Mouse (Mus musculus) lung, postnatal 0 days (tissue): ENCODE data around the gene Lgr4. TPM values are rescaled to one million over a fixed set of nuclear protein-coding genes. Genes with fewer than 3 reads are reported as not detected.
A peak's percentile ranks its signal among the peaks of the same experiment; 100 is the strongest.

Experiments used
- ATAC-seq: fragments of 200-750 bp; cut with Nextera tagmentation; 2 replicates; pipeline ENCODE4 v1.8.0; 2017; ENCODE audit warnings: moderate library complexity
- DNase-seq: peaks from one replicate; pipeline ENCODE4 v3.0.0-alpha.2; 2016; ENCODE audit warnings: low spot score
- H3K27ac ChIP-seq: fragments of 300-500 bp; sonication (generic); 2 replicates; pipeline ENCODE4 v1.5.1; 2014; ENCODE audit warnings: antibody characterized with exemption, mild to moderate bottlenecking, low read length, mixed read lengths
- H3K27me3 ChIP-seq: fragments of 300-500 bp; sonication (generic); replicated peaks from 2 replicates; pipeline ENCODE4 v1.6.1; 2014; ENCODE audit warnings: low read length, mixed read lengths; ENCODE audit not compliant: insufficient read depth
- H3K36me3 ChIP-seq: fragments of 300-500 bp; sonication (generic); 2 replicates; pipeline ENCODE4 v1.6.1; 2014; ENCODE audit warnings: low read length, mixed read lengths; ENCODE audit not compliant: insufficient read depth
- H3K4me1 ChIP-seq: fragments of 300-500 bp; sonication (generic); 2 replicates; pipeline ENCODE4 v1.6.1; 2014; ENCODE audit warnings: antibody characterized with exemption, low read depth, low read length, mixed read lengths; ENCODE audit not compliant: insufficient read depth
- H3K4me2 ChIP-seq: fragments of 300-500 bp; sonication (generic); replicated peaks from 2 replicates; pipeline ENCODE4 v1.6.1; 2014; ENCODE audit warnings: low read depth, mild to moderate bottlenecking, low read length, moderate library complexity, mixed read lengths
- H3K4me3 ChIP-seq: fragments of 300-500 bp; sonication (generic); 2 replicates; pipeline ENCODE4 v1.5.1; 2014; ENCODE audit warnings: low read depth, low read length
- H3K9ac ChIP-seq: fragments of 300-500 bp; sonication (generic); replicated peaks from 2 replicates; pipeline ENCODE4 v1.6.1; 2014; ENCODE audit warnings: low read depth, mild to moderate bottlenecking
- H3K9me3 ChIP-seq: fragments of 300-500 bp; sonication (generic); 2 replicates; pipeline ENCODE4 v1.6.1; 2016; ENCODE audit warnings: low read length, mixed read lengths
- CTCF ChIP-seq: IDR thresholded peaks from 2 replicates; pipeline ENCODE4 v1.5.1; 2016; ENCODE audit warnings: antibody characterized with exemption, mild to moderate bottlenecking
- EP300 ChIP-seq: IDR thresholded peaks from 2 replicates; pipeline ENCODE4 v1.6.1; 2016; ENCODE audit warnings: antibody characterized with exemption, mild to moderate bottlenecking, control low read depth
- WGBS: fragments of 180-500 bp; shearing (Covaris S2); extraction: QIAGEN DNeasy Blood & Tissue Kit; methylation state at CpG from one replicate; pipeline ENCODE4 v1.1.7; 2014; 5-methylcytosine and 5-hydroxymethylcytosine counted together
- polyA plus RNA-seq: library from polyadenylated mRNA; unstranded; fragments of >200 nt; fragmentation: Nextera tagmentation; extraction: Ambion mirVana; gene quantifications from 2 replicates; pipeline ENCODE4 v1.2.1, GENCODE M21; 2015

Lgr4 gene
- polyA plus RNA-seq, 1 experiment from 2014 or later: 1.8 TPM

DNA sequence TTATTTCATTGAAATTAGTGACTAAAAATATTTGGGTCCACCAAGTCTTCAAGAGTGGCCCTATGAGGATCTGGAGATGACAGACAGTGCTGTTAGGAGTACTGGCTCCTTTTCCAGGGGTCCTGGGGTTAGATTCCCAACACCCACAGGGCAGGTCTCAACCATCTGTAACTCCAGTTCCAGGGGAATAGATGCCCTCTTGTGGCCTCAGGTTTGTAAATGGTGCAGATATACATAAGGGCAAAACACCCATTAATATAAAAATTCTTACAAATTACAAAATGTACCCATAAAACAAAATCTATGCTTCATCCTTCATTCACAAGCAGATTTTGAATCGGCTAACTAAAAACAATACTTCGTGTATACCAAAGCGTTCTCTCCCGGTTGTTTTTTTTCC lies 27.4 kb upstream of the Lgr4 start:
- ATAC-seq (no peak), DNase-seq (no peak)
- Histone ChIP-seq H3K36me3 (peaks cover 9% of the 10 kb centered on the region; the same call in 1 of the 2 replicates), H3K27ac (no peak overlapping the region), H3K4me3 (peak overlapping the region; percentile 96), H3K9ac (peak overlapping the region; percentile 86), H3K27me3 (no peaks in the 10 kb centered on the region), H3K4me1 (peaks cover 11% of the 10 kb centered on the region; the same call in 1 of the 2 replicates), H3K4me2 (peak overlapping the region; percentile 70), H3K9me3 (no peaks in the 10 kb centered on the region)
- peak; percentile 28 for TF ChIP-seq CTCF
- no peak for TF ChIP-seq EP300
- WGBS: 34% methylated on average over 4 of the region's 4 CpGs

- Histone ChIP-seq H3K4me3 (peak within 1 kb of the TSS; percentile 96), H3K4me2 (peak within 1 kb of the TSS; percentile 70), H3K27ac (peak within 1 kb of the TSS; percentile 93), H3K27me3 (no peaks in the 10 kb centered on the region), H3K36me3 (peaks cover 14% of the 10 kb centered on the region; the same call in 1 of the 2 replicates), H3K4me1 (peaks cover 11% of the 10 kb centered on the region; the same call in 1 of the 2 replicates), H3K9me3 (no peaks in the 10 kb centered on the region), H3K9ac (peak within 1 kb of the TSS; percentile 86)
- ATAC-seq: peak; percentile 100
- WGBS: 1% methylated on average over 41 of the region's 42 CpGs
- no peak for TF ChIP-seq EP300
- TF ChIP-seq CTCF: 0 out of 2 replicates have a peak, but pooled peaks have one; percentile 8
- DNase-seq: peak; percentile 99
These were observed 26.9 kb upstream of the Lgr4 start, which contains the start of gene Lin7c for GRCm38 (mm10) chr2:109890597-109890996. Gene Lin7c, plus strand, starts transcription at chr2:109890853.

- Histone ChIP-seq H3K4me2 (peak overlapping the region; percentile 70), H3K9me3 (no peaks in the 10 kb centered on the region), H3K27me3 (no peaks in the 10 kb centered on the region), H3K4me1 (peaks cover 11% of the 10 kb centered on the region; the same call in 1 of the 2 replicates), H3K9ac (peak overlapping the region; percentile 86), H3K4me3 (peak overlapping the region; percentile 96), H3K27ac (peak overlapping the region; percentile 93), H3K36me3 (peaks cover 14% of the 10 kb centered on the region; the same call in 1 of the 2 replicates)
- ATAC-seq (peak; percentile 80), DNase-seq (peak; percentile 51)
- no peak for TF ChIP-seq EP300
- under 1% methylated on average over 28 of the region's 34 CpGs for WGBS
These were observed 26.4 kb upstream of the Lgr4 start for GRCm38 (mm10) chr2:109891031-109891430.

- TF ChIP-seq EP300 (0 out of 2 replicates have a peak, but pooled peaks have one; percentile 38), CTCF (no peak)
- H3K9me3 ChIP-seq: no peaks in the 10 kb centered on the region
- peak overlapping the region; percentile 70 for H3K4me2 ChIP-seq
- WGBS: 18% methylated on average over 4 of the region's 4 CpGs
- no peaks in the 10 kb centered on the region for H3K27me3 ChIP-seq
- peak overlapping the region; percentile 96 for H3K4me3 ChIP-seq
- DNase-seq (peak; percentile 78), ATAC-seq (no peak)
- H3K36me3 ChIP-seq: peaks cover 16% of the 10 kb centered on the region; the same call in 1 of the 2 replicates
- peaks cover 11% of the 10 kb centered on the region; the same call in 1 of the 2 replicates for H3K4me1 ChIP-seq
- peak overlapping the region; percentile 86 for H3K9ac ChIP-seq
- H3K27ac ChIP-seq: peak overlapping the region; percentile 93
These were observed 26.0 kb upstream of the Lgr4 start for GRCm38 (mm10) chr2:109891471-109891870.

DNA sequence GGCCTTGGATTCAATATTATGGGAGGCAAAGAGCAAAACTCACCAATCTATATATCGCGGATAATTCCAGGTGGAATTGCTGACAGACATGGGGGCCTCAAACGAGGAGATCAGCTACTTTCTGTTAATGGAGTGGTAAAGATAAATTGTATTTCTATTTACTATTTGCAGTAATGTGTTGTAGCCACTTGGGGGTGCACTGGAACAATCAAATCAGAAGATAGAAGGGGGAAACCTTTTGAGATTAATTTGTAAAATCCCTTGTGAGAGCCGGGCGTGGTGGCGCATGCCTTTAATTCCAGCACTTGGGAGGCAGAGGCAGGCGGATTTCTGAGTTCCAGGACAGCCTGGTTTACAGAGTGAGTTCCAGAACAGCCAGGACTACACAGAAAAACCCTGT lies 21.1 kb upstream of the Lgr4 start:
- Histone ChIP-seq H3K9me3 (no peaks in the 10 kb centered on the region), H3K9ac (no peak overlapping the region), H3K27ac (no peak overlapping the region), H3K4me1 (peaks cover 11% of the 10 kb centered on the region; the same call in 1 of the 2 replicates), H3K4me3 (no peak overlapping the region), H3K27me3 (no peaks in the 10 kb centered on the region), H3K36me3 (peaks cover 26% of the 10 kb centered on the region; the same call in 1 of the 2 replicates), H3K4me2 (no peak overlapping the region)
- WGBS: 80% methylated on average over 7 of the region's 7 CpGs
- ATAC-seq: no peak
- no peak for DNase-seq
- TF ChIP-seq CTCF (peak; percentile 36), EP300 (no peak)

- Histone ChIP-seq H3K27me3 (no peaks in the 10 kb centered on the region), H3K9ac (no peak overlapping the region), H3K4me1 (no peaks in the 10 kb centered on the region), H3K27ac (no peak overlapping the region), H3K4me2 (no peak overlapping the region), H3K9me3 (no peaks in the 10 kb centered on the region), H3K36me3 (peaks cover 6% of the 10 kb centered on the region; the same call in 1 of the 2 replicates), H3K4me3 (no peak overlapping the region)
- ATAC-seq (no peak), DNase-seq (no peak)
- 75% methylated on average over 7 of the region's 7 CpGs for WGBS
- no peak for TF ChIP-seq EP300
- no peak for TF ChIP-seq CTCF
These were observed 14.6 kb upstream of the Lgr4 start for GRCm38 (mm10) chr2:109902869-109903268.
